Mouse (Mus musculus): Measurements from ENCODE around the gene Otop2.

The Otop2 gene

GRCm38 (mm10) chr11:115274178-115274577 is 32.8 kb upstream of the Otop2 start:
- in situ Hi-C loops (cut with MboI; ENCODE audit: unreplicated experiment in 2 of 2): loop anchor here (5.0 to 25.0 kb wide), 4 partner anchors 72 to 192 kb away; partner anchors contain the start of genes Rab37 (in 1 of the 2) and Slc9a3r1 (in 1 of the 2)

- in situ Hi-C loops (cut with MboI; ENCODE audit: unreplicated experiment in 2 of 2): loop anchor here (5.0 to 25.0 kb wide), 4 partner anchors 72 to 192 kb away; partner anchors contain the start of genes Rab37 (in 1 of the 2) and Slc9a3r1 (in 1 of the 2)
These were observed 32.2 kb upstream of the Otop2 start for GRCm38 (mm10) chr11:115274771-115275170.

GRCm38 (mm10) chr11:115275509-115275908 is 31.5 kb upstream of the Otop2 start:
- in situ Hi-C loops (cut with MboI; ENCODE audit: unreplicated experiment in 2 of 2): loop anchor here in 1 of 2 experiments (10.0 kb wide), 1 partner anchor 181 kb away; the partner anchor contains the start of gene Rab37

- in situ Hi-C loops (cut with MboI; ENCODE audit: unreplicated experiment in 2 of 2): loop anchor here in 1 of 2 experiments (10.0 kb wide), 1 partner anchor 181 kb away; the partner anchor contains the start of gene Rab37
These were observed 31.0 kb upstream of the Otop2 start for GRCm38 (mm10) chr11:115275954-115276353.

- in situ Hi-C loops (cut with MboI; ENCODE audit: unreplicated experiment in 2 of 2): loop anchor here in 1 of 2 experiments (10.0 kb wide), 1 partner anchor 182 kb away; the partner anchor contains the start of gene Rab37
These were observed 30.0 kb upstream of the Otop2 start, which contains the start of gene Fdxr for GRCm38 (mm10) chr11:115276780-115277603. Gene Fdxr, minus strand, starts transcription at chr11:115277050.

GRCm38 (mm10) chr11:115277604-115277975 is 29.4 kb upstream of the Otop2 start:
- in situ Hi-C loops (cut with MboI; ENCODE audit: unreplicated experiment in 2 of 2): loop anchor here in 1 of 2 experiments (10.0 kb wide), 1 partner anchor 183 kb away; the partner anchor contains the start of gene Rab37

- in situ Hi-C loops (cut with MboI; ENCODE audit: unreplicated experiment in 2 of 2): loop anchor here in 1 of 2 experiments (10.0 kb wide), 1 partner anchor 183 kb away; the partner anchor contains the start of gene Rab37
These were observed 28.8 kb upstream of the Otop2 start for GRCm38 (mm10) chr11:115278176-115278575.

GRCm38 (mm10) chr11:115279726-115280125 is 27.2 kb upstream of the Otop2 start:
- in situ Hi-C loops (cut with MboI; ENCODE audit: unreplicated experiment in 2 of 2): loop anchor here in 1 of 2 experiments (10.0 kb wide), 1 partner anchor 185 kb away; the partner anchor contains the start of gene Rab37

GRCm38 (mm10) chr11:115282295-115282694 is 24.7 kb upstream of the Otop2 start:
- in situ Hi-C loops (cut with MboI; ENCODE audit: unreplicated experiment in 2 of 2): no loop called here

GRCm38 (mm10) chr11:115282723-115283485 is 24.1 kb upstream of the Otop2 start:
- in situ Hi-C loops (cut with MboI; ENCODE audit: unreplicated experiment in 2 of 2): no loop called here

- in situ Hi-C loops (cut with MboI; ENCODE audit: unreplicated experiment in 2 of 2): no loop called here
These were observed 23.5 kb upstream of the Otop2 start for GRCm38 (mm10) chr11:115283486-115283765.

GRCm38 (mm10) chr11:115283891-115284620 is 22.9 kb upstream of the Otop2 start:
- in situ Hi-C loops (cut with MboI; ENCODE audit: unreplicated experiment in 2 of 2): no loop called here

- in situ Hi-C loops (cut with MboI; ENCODE audit: unreplicated experiment in 2 of 2): no loop called here
These were observed 21.7 kb upstream of the Otop2 start for GRCm38 (mm10) chr11:115285282-115285681.

GRCm38 (mm10) chr11:115286201-115286993 is 20.6 kb upstream of the Otop2 start:
- in situ Hi-C loops (cut with MboI; ENCODE audit: unreplicated experiment in 2 of 2): no loop called here

GRCm38 (mm10) chr11:115287386-115287785 is 19.6 kb upstream of the Otop2 start:
- in situ Hi-C loops (cut with MboI; ENCODE audit: unreplicated experiment in 2 of 2): no loop called here

GRCm38 (mm10) chr11:115288305-115288704 is 18.7 kb upstream of the Otop2 start:
- in situ Hi-C loops (cut with MboI; ENCODE audit: unreplicated experiment in 2 of 2): no loop called here

GRCm38 (mm10) chr11:115289885-115290284 is 17.1 kb upstream of the Otop2 start:
- in situ Hi-C loops (cut with MboI; ENCODE audit: unreplicated experiment in 2 of 2): no loop called here

- in situ Hi-C loops (cut with MboI; ENCODE audit: unreplicated experiment in 2 of 2): no loop called here
These were observed 16.6 kb upstream of the Otop2 start for GRCm38 (mm10) chr11:115290314-115290713.

GRCm38 (mm10) chr11:115290919-115291318 is 16.0 kb upstream of the Otop2 start:
- in situ Hi-C loops (cut with MboI; ENCODE audit: unreplicated experiment in 2 of 2): no loop called here
